Comparison of ENCODE assay signal across 22 mouse cellular contexts in the genomic region with DNA sequence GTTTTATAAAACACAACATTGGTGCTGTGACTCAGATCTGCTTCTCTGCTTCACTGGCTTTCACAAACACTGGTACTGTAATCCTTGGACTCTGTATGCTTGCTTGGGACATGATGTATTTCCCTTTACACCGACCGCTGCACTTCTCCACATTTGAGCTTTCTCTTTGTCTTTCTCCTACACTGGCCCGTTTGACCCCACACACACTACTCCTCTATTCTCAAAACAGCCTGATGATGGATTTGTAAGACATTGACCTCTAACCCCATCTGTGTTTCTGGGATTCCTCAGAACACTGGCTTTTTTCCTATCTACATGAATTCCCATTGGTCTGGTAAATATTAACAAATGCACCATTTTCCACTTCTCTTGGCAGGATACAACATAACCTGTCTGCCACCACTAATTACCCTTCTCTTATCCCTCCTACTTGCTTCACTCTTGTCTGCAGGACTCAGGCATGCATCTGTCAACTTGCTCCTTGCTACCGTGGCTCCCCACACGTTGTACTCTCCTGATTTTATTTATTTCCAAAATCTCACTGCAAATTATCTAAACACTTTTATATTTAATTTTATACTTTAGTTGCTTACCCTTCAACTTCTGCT.
DNase-seq lines count a peak whose midpoint lies in the region; ATAC-seq lines count a peak whose summit lies in the region.
"Had no signal": no experiment of that assay in that cellular context is flagged by ENCODE, and none has a peak within 500 bp of the region (broad histone marks: within the 10 kb centered on the region; RNA-seq: fewer than 3 reads in every experiment).

No protein-coding gene starts in this region.

- ATAC-seq in neural tube, embryonic 11.5 days (ENCODE audit: insufficient read depth, low FRiP score, low TSS enrichment), result peak; percentile 35; the same call in 1 of the 2 replicates
- ATAC-seq in neural tube, embryonic 15.5 days (ENCODE audit: low FRiP score), result no peak
- ATAC-seq in kidney, embryonic 14.5 days (ENCODE audit: low FRiP score, low TSS enrichment), result peak; percentile 55; the same call in 1 of the 2 replicates
- ATAC-seq: forebrain, embryonic 15.5 days had no signal

- no peak overlapping the region for H3K4me3 ChIP-seq in neural tube, embryonic 11.5 days (ENCODE audit: low read depth, low read length)
- no peak overlapping the region for H3K4me3 ChIP-seq in neural tube, embryonic 15.5 days (replicated peaks)
- no peak overlapping the region for H3K4me3 ChIP-seq in kidney, embryonic 14.5 days (ENCODE audit: low read length)
- H3K4me3 ChIP-seq: embryonic facial prominence, embryonic 13.5 days; forebrain, embryonic 15.5 days; heart, embryonic 15.5 days; left cerebral cortex, adult 2 months; limb, embryonic 10.5 days; liver, embryonic 13.5 days; lung, embryonic 15.5 days; midbrain, embryonic 12.5 days had no signal

- WGBS in neural tube, embryonic 11.5 days, result 37% methylated on average over 5 of the region's 5 CpGs
- WGBS in neural tube, embryonic 15.5 days, result 49% methylated on average over 5 of the region's 5 CpGs
- 41% methylated on average over 5 of the region's 5 CpGs for WGBS in kidney, embryonic 14.5 days

- no peak overlapping the region for H3K9ac ChIP-seq in neural tube, embryonic 11.5 days (ENCODE audit: low read length)
- no peak overlapping the region for H3K9ac ChIP-seq in neural tube, embryonic 15.5 days (replicated peaks)
- no peak overlapping the region for H3K9ac ChIP-seq in kidney, embryonic 14.5 days (ENCODE audit: low read depth, low read length)
- H3K9ac ChIP-seq: embryonic facial prominence, embryonic 13.5 days; forebrain, embryonic 15.5 days; heart, embryonic 15.5 days; liver, embryonic 13.5 days; lung, embryonic 15.5 days; midbrain, embryonic 12.5 days had no signal

- intact Hi-C loops in left cerebral cortex, postnatal 36 days (cut with DNase I), result no loop called here

- H3K36me3 ChIP-seq in neural tube, embryonic 11.5 days (ENCODE audit: control insufficient read depth, insufficient read depth, low read length), result no peaks in the 10 kb centered on the region
- no peaks in the 10 kb centered on the region for H3K36me3 ChIP-seq in neural tube, embryonic 15.5 days
- H3K36me3 ChIP-seq in kidney, embryonic 14.5 days (ENCODE audit: control insufficient read depth, insufficient read depth, low read length), result no peaks in the 10 kb centered on the region
- H3K36me3 ChIP-seq: embryonic facial prominence, embryonic 13.5 days; forebrain, embryonic 15.5 days; heart, embryonic 15.5 days; limb, embryonic 10.5 days; liver, embryonic 13.5 days; lung, embryonic 15.5 days; midbrain, embryonic 12.5 days had no signal

- H3K27ac ChIP-seq in neural tube, embryonic 11.5 days (ENCODE audit: low read depth, low read length), result no peak overlapping the region
- H3K27ac ChIP-seq in neural tube, embryonic 15.5 days (replicated peaks), result no peak overlapping the region
- H3K27ac ChIP-seq in kidney, embryonic 14.5 days (ENCODE audit: low read depth, low read length), result no peak overlapping the region
- H3K27ac ChIP-seq: embryonic facial prominence, embryonic 13.5 days; forebrain, embryonic 15.5 days; heart, embryonic 15.5 days; left cerebral cortex, adult 2 months; limb, embryonic 10.5 days; liver, embryonic 13.5 days; lung, embryonic 15.5 days; midbrain, embryonic 12.5 days had no signal

- no peaks in the 10 kb centered on the region for H3K4me1 ChIP-seq in neural tube, embryonic 11.5 days (ENCODE audit: control insufficient read depth, insufficient read depth, low read length)
- no peaks in the 10 kb centered on the region for H3K4me1 ChIP-seq in neural tube, embryonic 15.5 days
- H3K4me1 ChIP-seq in kidney, embryonic 14.5 days (ENCODE audit: control insufficient read depth, insufficient read depth, low read length), result no peaks in the 10 kb centered on the region
- H3K4me1 ChIP-seq: embryonic facial prominence, embryonic 13.5 days; forebrain, embryonic 15.5 days; heart, embryonic 15.5 days; limb, embryonic 10.5 days; liver, embryonic 13.5 days; lung, embryonic 15.5 days; midbrain, embryonic 12.5 days had no signal

- no peaks in the 10 kb centered on the region for H3K9me3 ChIP-seq in neural tube, embryonic 11.5 days (ENCODE audit: control insufficient read depth, low read length)
- H3K9me3 ChIP-seq in neural tube, embryonic 15.5 days (replicated peaks), result no peaks in the 10 kb centered on the region
- no peaks in the 10 kb centered on the region for H3K9me3 ChIP-seq in kidney, embryonic 14.5 days (ENCODE audit: control insufficient read depth, low read length)
- H3K9me3 ChIP-seq: embryonic facial prominence, embryonic 13.5 days; forebrain, embryonic 15.5 days; heart, embryonic 15.5 days; limb, embryonic 10.5 days; liver, embryonic 13.5 days; lung, embryonic 15.5 days had no signal

- H3K27me3 ChIP-seq in neural tube, embryonic 11.5 days (ENCODE audit: control insufficient read depth, insufficient read depth, low read length), result no peaks in the 10 kb centered on the region
- H3K27me3 ChIP-seq in neural tube, embryonic 15.5 days (replicated peaks), result no peaks in the 10 kb centered on the region
- H3K27me3 ChIP-seq in kidney, embryonic 14.5 days (ENCODE audit: control insufficient read depth, insufficient read depth, low read length), result no peaks in the 10 kb centered on the region
- H3K27me3 ChIP-seq: embryonic facial prominence, embryonic 13.5 days; forebrain, embryonic 15.5 days; heart, embryonic 15.5 days; liver, embryonic 13.5 days; lung, embryonic 15.5 days; midbrain, embryonic 12.5 days had no signal

- no peak overlapping the region for H3K4me2 ChIP-seq in neural tube, embryonic 11.5 days (ENCODE audit: low read depth)
- H3K4me2 ChIP-seq in neural tube, embryonic 15.5 days, result no peak overlapping the region
- H3K4me2 ChIP-seq in kidney, embryonic 14.5 days (replicated peaks; ENCODE audit: low read depth, low read length), result no peak overlapping the region
- H3K4me2 ChIP-seq: embryonic facial prominence, embryonic 13.5 days; forebrain, embryonic 15.5 days; heart, embryonic 15.5 days; liver, embryonic 13.5 days; lung, embryonic 15.5 days; midbrain, embryonic 12.5 days had no signal

- DNase-seq in neural tube, embryonic 11.5 days (ENCODE audit: low spot score), result peak; percentile 12
- DNase-seq in embryo, embryonic 11.5 days (ENCODE audit: low read depth, low spot score), result peak; percentile 4
- peak; percentile 59 for DNase-seq in mesoderm, embryonic 11.5 days (ENCODE audit: low read depth, low spot score)
- DNase-seq in urinary bladder, postnatal 10 days (ENCODE audit: low spot score), result no peak
- DNase-seq in left cerebral cortex, postnatal 36 days (ENCODE audit: low spot score in 2 of 2), result no peak
- DNase-seq: cerebellum, adult 18-20 months; cerebellum, postnatal 36 days; gastrocnemius, postnatal 25 days; layer of hippocampus, adult 9-11 months; liver, embryonic 13.5 days; lung, postnatal 4 days; right cerebral cortex, adult 18-20 months; thymus, adult 2 months had no signal

Comparison
In these comparisons a context has a peak if more than half of its experiments do, and no peak if none do; other contexts are left out.
1. DNase-seq: peak in neural tube, embryonic 11.5 days (single experiment), embryo, embryonic 11.5 days (single experiment) and mesoderm, embryonic 11.5 days (single experiment); none in urinary bladder, postnatal 10 days (single experiment) and left cerebral cortex, postnatal 36 days (0 of 2).